Mouse (Mus musculus) G1E (cell line): ENCODE data around the gene Sh2d7.

Experiments
- CTCF ChIP-seq: IDR thresholded peaks from 2 replicates; pipeline ENCODE4 v1.5.1; 2012; ENCODE audit warnings: low read depth, low read length, inconsistent platforms, mixed read lengths
- GATA1 ChIP-seq: IDR thresholded peaks from 2 replicates; pipeline ENCODE4 v1.6.1; 2012; ENCODE audit warnings: borderline replicate concordance, low read length, inconsistent platforms, mixed read lengths
- GATA2 ChIP-seq: IDR thresholded peaks from 2 replicates; pipeline ENCODE4 v1.6.1; 2012; ENCODE audit warnings: low read depth, low read length, inconsistent platforms, borderline replicate concordance
- POLR2AphosphoS5 ChIP-seq: IDR thresholded peaks from 2 replicates; pipeline ENCODE4 v1.6.1; 2012; ENCODE audit warnings: low read depth, low read length, inconsistent platforms; ENCODE audit not compliant: insufficient replicate concordance
- TAL1 ChIP-seq: conservative IDR thresholded peaks from 2 replicates; pipeline ENCODE4 v1.6.1; 2012; ENCODE audit warnings: low read depth, low read length, inconsistent platforms, mixed read lengths

- no peak for TF ChIP-seq CTCF
- no peak for TF ChIP-seq GATA1
- no peak for TF ChIP-seq TAL1
- TF ChIP-seq POLR2AphosphoS5, result no peak
- TF ChIP-seq GATA2, result no peak
Measured at GRCm38 (mm10) chr9:54501453-54502110, 37.2 kb upstream of the Sh2d7 start, which contains the start of gene Dmxl2.
